Mouse (Mus musculus) yolk sac, embryonic 10.5 days (tissue): ENCODE measurements around the gene Ehhadh.
"Not testable (repeated sequence)": the region's sequence is repeated elsewhere in the genome, so short reads cannot be mapped to it uniquely, and the experiment has no call there.

Experiments
- DNase-seq: peaks from one replicate; pipeline ENCODE4 v3.0.0-alpha.2; 2017; ENCODE audit warnings: low spot score

Gene Ehhadh

GRCm38 (mm10) chr16:21787516-21788353 is at the start of gene Ehhadh:
Ehhadh (minus strand) TSS chr16:21787807.
- peak; percentile 89 for DNase-seq

DNA sequence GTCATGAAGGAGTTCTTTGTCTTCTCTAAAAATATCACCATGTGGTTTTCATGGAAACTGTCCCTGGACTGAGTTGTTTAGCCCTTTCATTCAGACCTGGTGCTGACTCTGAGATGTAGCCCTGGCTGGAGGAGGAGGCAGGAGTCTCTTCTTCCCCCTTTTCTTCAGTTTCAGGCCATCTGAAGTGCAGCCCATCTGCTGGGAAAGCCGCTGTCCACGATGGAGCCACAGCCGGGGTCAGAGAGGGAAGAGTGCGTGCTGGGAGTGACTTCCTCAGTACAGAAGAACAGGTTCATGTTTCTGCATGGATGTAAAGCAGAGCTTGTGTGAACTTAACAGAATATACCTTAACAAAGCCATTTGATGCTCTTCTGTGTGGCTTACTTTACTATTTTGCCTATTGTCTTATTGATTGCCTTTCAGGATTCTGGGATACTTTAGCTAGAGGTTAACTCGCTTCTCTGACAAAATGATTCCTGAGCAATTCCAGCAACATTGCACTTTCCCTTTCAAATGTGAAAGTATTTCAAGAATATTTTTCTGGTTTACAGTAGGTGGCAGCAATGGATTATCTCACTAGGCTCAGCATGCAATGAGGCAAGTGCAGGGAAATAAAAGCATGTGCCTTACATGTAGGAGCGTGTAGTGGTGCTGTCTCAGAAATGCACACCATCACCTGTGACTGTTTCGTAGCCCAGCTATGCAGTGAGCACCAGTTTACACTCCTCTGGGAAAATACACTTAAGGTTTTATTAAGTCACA is 48.9 kb upstream of the Ehhadh start:
- DNase-seq, result no peak

- no peak for DNase-seq
These were observed 48.0 kb upstream of the Ehhadh start for GRCm38 (mm10) chr16:21835584-21835931.

GRCm38 (mm10) chr16:21834866-21835583 is 47.4 kb upstream of the Ehhadh start:
- no peak for DNase-seq

GRCm38 (mm10) chr16:21833970-21834369 is 46.4 kb upstream of the Ehhadh start:
- DNase-seq, result no peak

- no peak for DNase-seq
These were observed 45.9 kb upstream of the Ehhadh start for GRCm38 (mm10) chr16:21833469-21833868.

GRCm38 (mm10) chr16:21831764-21832163 is 44.2 kb upstream of the Ehhadh start:
- no peak for DNase-seq

- no peak for DNase-seq
These were observed 43.2 kb upstream of the Ehhadh start for GRCm38 (mm10) chr16:21830784-21831183.

- DNase-seq, result no peak
These were observed 42.1 kb upstream of the Ehhadh start for GRCm38 (mm10) chr16:21829711-21830110.

DNA sequence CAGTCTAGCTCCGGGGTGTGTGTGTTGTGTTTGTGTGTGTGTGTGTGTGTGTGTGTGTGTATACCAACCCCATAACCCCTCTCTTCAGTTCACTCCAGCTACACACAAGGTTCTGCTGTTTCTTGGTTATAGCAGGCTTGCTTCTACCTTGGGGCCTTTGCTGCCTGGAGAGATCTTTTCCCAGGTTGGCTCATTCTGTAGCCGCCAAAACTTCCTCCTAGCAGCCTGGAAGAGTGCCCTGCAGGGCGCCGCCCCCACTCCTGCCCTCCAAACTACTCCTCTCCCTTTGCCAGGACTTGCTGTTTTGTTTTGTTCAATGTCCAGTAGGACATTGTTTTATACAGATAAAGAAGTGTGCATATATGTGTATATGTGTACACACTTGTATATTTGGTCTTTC is 40.0 kb upstream of the Ehhadh start:
- no peak for DNase-seq

DNA sequence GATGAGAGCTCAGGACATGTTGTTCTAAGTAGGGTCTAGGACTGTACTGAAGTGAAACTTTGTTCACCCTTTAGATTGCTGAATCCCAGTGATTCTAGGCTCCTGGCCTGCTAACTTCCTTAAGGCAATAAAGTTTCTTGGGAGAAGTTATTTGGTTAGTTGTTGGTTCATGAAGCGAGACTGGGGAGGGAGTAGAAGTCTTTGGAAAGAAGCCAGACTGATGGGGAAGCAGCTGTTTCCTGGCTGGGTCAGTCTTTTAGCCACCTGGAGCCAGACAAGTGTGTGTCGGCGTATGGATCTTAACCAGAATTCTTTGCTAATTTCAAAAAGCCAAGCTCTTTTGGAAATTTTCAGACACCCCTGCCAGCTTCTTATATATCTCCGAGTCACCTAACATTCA is 39.5 kb upstream of the Ehhadh start:
- DNase-seq, result no peak

DNA sequence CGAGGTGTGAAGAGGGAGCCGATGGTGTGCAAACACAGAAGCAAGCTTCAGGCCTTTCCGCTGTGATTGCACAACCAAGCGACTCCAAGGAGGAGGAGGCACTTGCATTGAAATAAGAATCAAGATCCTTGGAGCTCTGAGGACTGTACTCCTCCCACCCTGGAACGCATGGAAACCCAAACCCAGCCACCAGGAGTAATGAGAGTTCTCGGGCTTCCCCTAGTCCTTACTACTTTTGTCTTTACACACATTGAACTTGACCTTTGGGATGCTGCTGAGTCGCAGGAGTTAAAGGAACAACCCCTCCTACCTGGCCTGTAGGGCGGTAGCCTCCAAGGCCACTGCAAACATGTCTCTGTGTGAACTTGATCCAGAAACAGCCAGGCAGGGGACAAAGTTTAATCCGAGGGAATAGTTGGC is 38.0 kb upstream of the Ehhadh start:
- peak; percentile 77 for DNase-seq

- peak; percentile 69 for DNase-seq
These were observed 31.0 kb upstream of the Ehhadh start for GRCm38 (mm10) chr16:21818629-21819028.

DNA sequence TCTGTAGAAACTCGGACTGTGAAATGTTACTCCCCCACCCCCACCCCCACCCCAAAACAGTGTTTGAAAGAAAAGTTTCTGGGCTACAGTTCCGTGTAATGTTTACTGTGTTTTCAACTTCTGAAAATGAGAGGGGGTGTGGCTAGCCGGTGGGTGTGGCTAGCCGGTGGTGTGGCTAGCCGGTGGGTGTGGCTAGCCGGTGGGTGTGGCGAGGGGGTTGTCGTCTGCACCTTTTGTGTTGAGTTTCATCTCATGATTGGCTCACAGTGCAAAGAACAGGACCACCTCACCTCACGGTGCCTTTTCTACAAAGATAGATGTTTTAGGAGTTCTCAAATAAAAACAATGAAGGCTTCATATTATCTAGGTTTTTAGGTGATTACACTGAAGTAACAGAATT is 30.5 kb upstream of the Ehhadh start:
- DNase-seq, result peak; percentile 41

- no peak for DNase-seq
These were observed 28.0 kb upstream of the Ehhadh start for GRCm38 (mm10) chr16:21815669-21816010.

- DNase-seq, result peak; percentile 35
These were observed 27.5 kb upstream of the Ehhadh start for GRCm38 (mm10) chr16:21814861-21815668.

DNA sequence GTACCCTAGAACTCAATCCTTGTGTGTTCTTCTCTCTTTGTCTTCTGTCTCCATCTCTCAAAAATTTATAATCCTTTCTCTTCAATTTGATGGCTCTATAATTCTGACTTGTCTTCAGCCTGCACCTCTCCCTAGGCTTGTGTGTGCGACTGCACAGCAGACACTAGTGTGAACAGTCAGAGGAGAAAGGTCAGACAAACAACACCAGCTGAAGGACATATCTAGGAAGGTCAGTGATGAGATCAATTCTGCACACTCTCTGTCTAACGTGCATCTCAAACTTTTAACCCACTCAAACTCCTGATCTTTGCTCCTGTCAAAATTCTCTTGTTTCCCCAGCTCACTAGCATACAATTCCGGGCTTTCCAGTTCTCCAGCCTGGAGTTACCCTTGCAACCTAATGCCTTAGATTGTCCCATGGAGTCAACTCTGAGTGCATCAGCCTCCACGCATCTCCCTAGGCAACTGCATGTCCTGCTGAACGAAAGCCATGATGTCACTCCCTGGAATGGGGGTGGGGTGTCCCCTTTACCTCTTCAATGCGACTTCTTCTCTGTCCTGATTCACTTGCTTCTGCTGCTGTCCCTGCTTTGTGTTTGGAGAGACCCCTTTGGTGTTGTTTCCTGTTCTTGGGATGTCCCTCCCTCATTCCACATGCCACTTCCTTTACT is 25.7 kb upstream of the Ehhadh start:
- no peak for DNase-seq

- not testable (repeated sequence) for DNase-seq
These were observed 20.2 kb upstream of the Ehhadh start for GRCm38 (mm10) chr16:21807786-21808185.

DNA sequence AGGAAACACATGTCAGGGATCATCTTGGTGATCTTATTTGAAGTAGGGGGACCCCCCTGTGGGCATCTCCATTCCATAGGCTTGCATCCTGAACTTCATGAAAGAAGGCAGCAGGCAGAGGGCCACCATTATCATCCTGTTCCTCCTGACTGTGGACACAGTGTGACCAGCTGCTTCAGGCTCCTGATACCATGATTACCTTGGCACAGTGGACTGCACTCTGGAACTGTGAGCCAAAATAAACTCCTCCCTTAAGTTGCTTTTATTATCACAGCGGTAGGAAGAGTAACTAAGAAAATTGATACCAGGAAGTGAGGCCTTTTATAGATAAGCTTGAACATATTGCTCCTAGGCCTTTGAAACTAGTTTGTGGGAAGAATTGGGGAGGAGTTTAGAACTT is 19.3 kb upstream of the Ehhadh start:
- DNase-seq, result no peak

- no peak for DNase-seq
These were observed 16.7 kb upstream of the Ehhadh start for GRCm38 (mm10) chr16:21804258-21804657.

DNA sequence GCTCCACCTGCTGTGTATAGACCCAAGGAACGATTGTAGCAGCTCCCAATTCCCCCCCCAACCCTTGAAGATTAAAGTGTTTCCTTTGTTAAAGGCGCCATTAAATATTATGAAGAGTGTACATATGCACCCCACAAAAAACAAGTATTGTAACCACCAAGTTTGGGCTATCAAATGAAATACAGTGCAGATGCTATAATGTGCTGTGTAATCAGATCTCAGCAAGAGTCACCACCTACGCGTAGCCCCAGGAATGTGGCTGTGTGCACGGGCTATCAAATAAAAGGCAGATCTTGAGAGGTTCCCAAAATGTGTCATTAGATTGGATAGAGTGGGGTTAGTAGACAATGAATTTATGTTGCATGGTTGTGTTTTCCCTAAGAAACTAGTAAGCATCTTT is 7.5 kb upstream of the Ehhadh start:
- no peak for DNase-seq

GRCm38 (mm10) chr16:21794697-21795045 is 7.1 kb upstream of the Ehhadh start:
- DNase-seq, result no peak
